Mouse (Mus musculus) bone marrow macrophage, adult 2 months (primary cell): ENCODE measurements around the gene Lnx2. TPM values are rescaled to one million over a fixed set of nuclear protein-coding genes. Genes with fewer than 3 reads are reported as not detected.

ENCODE experiments used
- H3K27ac ChIP-seq: 2 replicates; pipeline ENCODE4 v1.5.1; 2012; ENCODE audit warnings: low read depth, low read length; ENCODE audit not compliant: insufficient read depth
- H3K4me1 ChIP-seq: 2 replicates; pipeline ENCODE4 v1.6.1; 2012; ENCODE audit warnings: low read length; ENCODE audit not compliant: control insufficient read depth, insufficient read depth
- H3K4me3 ChIP-seq: 2 replicates; pipeline ENCODE4 v1.5.1; 2012; ENCODE audit warnings: mild to moderate bottlenecking, low read length, moderate library complexity; ENCODE audit not compliant: insufficient read depth
- CTCF ChIP-seq: IDR thresholded peaks from 2 replicates; pipeline ENCODE4 v1.5.1; 2012; ENCODE audit warnings: low read depth, mild to moderate bottlenecking, low read length, moderate library complexity
- POLR2A ChIP-seq: IDR thresholded peaks from 2 replicates; pipeline ENCODE4 v1.6.1; 2012; ENCODE audit warnings: mild to moderate bottlenecking, low read depth, low read length, borderline replicate concordance
- polyA plus RNA-seq: library from polyadenylated mRNA; stranded (reverse); fragments of >200 nt; gene quantifications from 2 replicates; pipeline ENCODE4 v1.2.4, GENCODE M21; 2012; ENCODE audit not compliant: missing spikeins, insufficient read depth, insufficient read length

Gene Lnx2
- polyA plus RNA-seq, 1 experiment = 7.4 TPM

GRCm38 (mm10) chr5:147039394-147039793, 37.0 kb downstream of the Lnx2 start:
- TF ChIP-seq POLR2A = no peak
- no peak for TF ChIP-seq CTCF
- Histone ChIP-seq H3K27ac (0 out of 2 replicates have a peak overlapping the region, but pooled peaks have one; percentile 1), H3K4me3 (no peak overlapping the region), H3K4me1 (peaks cover 16% of the 10 kb centered on the region)

GRCm38 (mm10) chr5:147037601-147038000, 38.8 kb downstream of the Lnx2 start:
- no peak for TF ChIP-seq CTCF
- TF ChIP-seq POLR2A = no peak
- no peak overlapping the region for H3K27ac ChIP-seq
- H3K4me1 ChIP-seq = peaks cover 16% of the 10 kb centered on the region
- H3K4me3 ChIP-seq = no peak overlapping the region

- TF ChIP-seq POLR2A = no peak
- TF ChIP-seq CTCF = no peak
- no peak overlapping the region for H3K27ac ChIP-seq
- peaks cover 16% of the 10 kb centered on the region for H3K4me1 ChIP-seq
- H3K4me3 ChIP-seq = no peak overlapping the region
Measured at GRCm38 (mm10) chr5:147036661-147037060, 39.7 kb downstream of the Lnx2 start.

- no peak overlapping the region for H3K4me3 ChIP-seq
- TF ChIP-seq POLR2A (no peak), CTCF (no peak)
- no peak overlapping the region for H3K27ac ChIP-seq
- peaks cover 16% of the 10 kb centered on the region for H3K4me1 ChIP-seq
Measured at GRCm38 (mm10) chr5:147036028-147036427, 40.4 kb downstream of the Lnx2 start.

- TF ChIP-seq CTCF (no peak), POLR2A (no peak)
- no peak overlapping the region for H3K27ac ChIP-seq
- H3K4me3 ChIP-seq = no peak overlapping the region
- H3K4me1 ChIP-seq = peaks cover 10% of the 10 kb centered on the region
Measured at GRCm38 (mm10) chr5:147035301-147035700, 41.1 kb downstream of the Lnx2 start.

GRCm38 (mm10) chr5:147034283-147034682, 42.1 kb downstream of the Lnx2 start:
- TF ChIP-seq POLR2A (no peak), CTCF (no peak)
- H3K27ac ChIP-seq = no peak overlapping the region
- H3K4me3 ChIP-seq = no peak overlapping the region
- peaks cover 3% of the 10 kb centered on the region for H3K4me1 ChIP-seq

- Histone ChIP-seq H3K4me3 (no peak overlapping the region), H3K4me1 (no peaks in the 10 kb centered on the region), H3K27ac (no peak overlapping the region)
- TF ChIP-seq CTCF (no peak), POLR2A (no peak)
Measured at GRCm38 (mm10) chr5:147033155-147033554, 43.2 kb downstream of the Lnx2 start.

- H3K4me1 ChIP-seq = no peaks in the 10 kb centered on the region
- TF ChIP-seq POLR2A = no peak
- TF ChIP-seq CTCF = no peak
- H3K4me3 ChIP-seq = no peak overlapping the region
- H3K27ac ChIP-seq = no peak overlapping the region
Measured at GRCm38 (mm10) chr5:147031281-147031680, 45.1 kb downstream of the Lnx2 start.

GRCm38 (mm10) chr5:147024331-147025034, 51.9 kb downstream of the Lnx2 start:
- H3K4me1 ChIP-seq = peaks cover 2% of the 10 kb centered on the region; the same call in 1 of the 2 replicates
- TF ChIP-seq CTCF (no peak), POLR2A (no peak)

GRCm38 (mm10) chr5:147023245-147023970, 53.0 kb downstream of the Lnx2 start:
- H3K4me3 ChIP-seq = no peak overlapping the region
- H3K4me1 ChIP-seq = peaks cover 2% of the 10 kb centered on the region; the same call in 1 of the 2 replicates
- TF ChIP-seq POLR2A (no peak), CTCF (no peak)
- H3K27ac ChIP-seq = no peak overlapping the region

More at GRCm38 (mm10) chr5:147024331-147025034, 51.9 kb downstream of the Lnx2 start:
- H3K4me3 ChIP-seq = no peak overlapping the region
- H3K27ac ChIP-seq = no peak overlapping the region
